In the genomic region with DNA sequence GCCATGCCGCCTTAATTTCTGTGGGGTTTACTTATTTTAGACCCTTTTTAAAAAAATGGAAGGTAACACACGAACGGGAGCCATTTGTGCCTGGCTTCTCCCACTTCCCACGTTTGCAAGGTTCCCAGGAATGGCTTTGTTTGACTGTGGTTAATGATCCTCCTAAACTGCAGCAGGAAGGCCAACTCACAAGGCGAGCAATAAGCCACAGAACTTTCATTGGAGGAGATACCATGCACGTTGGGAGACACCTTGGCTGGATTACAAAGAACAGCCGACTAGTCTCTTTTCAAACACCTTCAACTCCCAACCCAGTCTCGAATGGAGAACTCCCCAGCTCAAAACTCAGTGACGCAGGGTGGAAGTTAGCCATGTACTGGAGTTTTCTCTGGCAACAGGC, we compare ENCODE assay signal across 40 mouse cellular contexts. TPM values are rescaled to one million over a fixed set of nuclear protein-coding genes. Genes with fewer than 3 reads are reported as not detected.
"Had no signal": no experiment of that assay in that cellular context is flagged by ENCODE, and none has a peak within 500 bp of the region (broad histone marks: within the 10 kb centered on the region; RNA-seq: fewer than 3 reads in every experiment).

No protein-coding gene starts in this region.

- DNase-seq: gastrocnemius, postnatal 14 days; gastrocnemius, postnatal 36 days; heart, adult 18-20 months; heart, postnatal 14 days; heart, postnatal 36 days; kidney, adult 11 months; kidney, adult 8-10 months; kidney, postnatal 14 days; kidney, postnatal 36 days; layer of hippocampus, postnatal 36 days; left cerebral cortex, postnatal 4 days had no signal

- H3K27ac ChIP-seq: heart, embryonic 10.5 days; hindbrain, embryonic 13.5 days; hindbrain, embryonic 15.5 days; hindbrain, postnatal 0 days; layer of hippocampus, adult 2 months; limb, embryonic 13.5 days; limb, embryonic 15.5 days; liver, embryonic 14.5 days had no signal

- H3K4me3 ChIP-seq: heart, embryonic 10.5 days; heart, embryonic 12.5 days; hindbrain, embryonic 13.5 days; hindbrain, embryonic 15.5 days; layer of hippocampus, adult 2 months; limb, embryonic 13.5 days; limb, embryonic 15.5 days had no signal

- H3K27me3 ChIP-seq: heart, embryonic 12.5 days; hindbrain, embryonic 13.5 days; hindbrain, embryonic 15.5 days; limb, embryonic 13.5 days; limb, embryonic 15.5 days had no signal

- H3K36me3 ChIP-seq: heart, embryonic 10.5 days; heart, embryonic 12.5 days; hindbrain, embryonic 13.5 days; hindbrain, embryonic 15.5 days; limb, embryonic 13.5 days; limb, embryonic 15.5 days had no signal

- H3K4me1 ChIP-seq: heart, embryonic 10.5 days; heart, embryonic 12.5 days; hindbrain, embryonic 13.5 days; hindbrain, embryonic 15.5 days; limb, embryonic 13.5 days had no signal

RNA-seq across cellular contexts. Expression of a gene that starts 24.6 kb away (rescaled TPM):
- total RNA-seq: gastrocnemius, adult 18-20 months; gastrocnemius, adult 8-10 months; gastrocnemius, postnatal 14 days; gastrocnemius, postnatal 36 days; hematopoietic stem cell, adult 5-6 weeks; hindbrain, postnatal 0 days; layer of hippocampus, adult 2 months; layer of hippocampus, postnatal 14 days; left cerebral cortex, postnatal 10 days; left cerebral cortex, postnatal 4 days had no signal
- polyA plus RNA-seq: hindbrain, embryonic 11.5 days; hindbrain, embryonic 13.5 days; hindbrain, embryonic 15.5 days; hindbrain, postnatal 0 days; kidney, embryonic 14.5 days; limb, embryonic 11.5 days; limb, embryonic 13.5 days; limb, embryonic 15.5 days; liver, embryonic 11.5 days; liver, embryonic 14.5 days; liver, embryonic 16.5 days had no signal

RNA-seq across cellular contexts. Expression of a gene that starts 36.8 kb away (rescaled TPM):
- total RNA-seq: gastrocnemius, adult 18-20 months; gastrocnemius, adult 8-10 months; gastrocnemius, postnatal 14 days; gastrocnemius, postnatal 36 days; heart, adult 18-20 months; heart, adult 8-10 months; heart, postnatal 14 days; heart, postnatal 36 days; hematopoietic stem cell, adult 5-6 weeks; hindbrain, postnatal 0 days; layer of hippocampus, adult 2 months; layer of hippocampus, postnatal 14 days; layer of hippocampus, postnatal 36 days; left cerebral cortex, adult 18-20 months; left cerebral cortex, adult 8-10 months; left cerebral cortex, postnatal 10 days; left cerebral cortex, postnatal 25 days; left cerebral cortex, postnatal 4 days had no signal
- polyA plus RNA-seq: gonadal fat pad, adult 2 months; heart, embryonic 10.5 days; heart, embryonic 12.5 days; heart, embryonic 14.5 days; heart, embryonic 16.5 days; hindbrain, embryonic 11.5 days; hindbrain, embryonic 13.5 days; hindbrain, embryonic 15.5 days; hindbrain, postnatal 0 days; intestine, embryonic 14.5 days; intestine, embryonic 16.5 days; kidney, embryonic 14.5 days; kidney, embryonic 16.5 days; limb, embryonic 11.5 days; limb, embryonic 13.5 days; limb, embryonic 15.5 days; liver, embryonic 11.5 days; liver, embryonic 14.5 days; liver, embryonic 16.5 days had no signal

RNA-seq across cellular contexts. Expression of a gene that starts 38.4 kb away (rescaled TPM):
- total RNA-seq: gastrocnemius, adult 18-20 months; gastrocnemius, adult 8-10 months; gastrocnemius, postnatal 14 days; gastrocnemius, postnatal 36 days; heart, adult 18-20 months; heart, adult 8-10 months; heart, postnatal 14 days; heart, postnatal 36 days; hematopoietic stem cell, adult 5-6 weeks; hindbrain, postnatal 0 days; layer of hippocampus, adult 2 months; layer of hippocampus, postnatal 14 days; layer of hippocampus, postnatal 36 days; left cerebral cortex, adult 18-20 months; left cerebral cortex, adult 8-10 months; left cerebral cortex, postnatal 10 days; left cerebral cortex, postnatal 25 days; left cerebral cortex, postnatal 4 days had no signal
- polyA plus RNA-seq: gonadal fat pad, adult 2 months; heart, embryonic 10.5 days; heart, embryonic 12.5 days; heart, embryonic 14.5 days; heart, embryonic 16.5 days; hindbrain, embryonic 11.5 days; hindbrain, embryonic 13.5 days; hindbrain, embryonic 15.5 days; hindbrain, postnatal 0 days; intestine, embryonic 14.5 days; intestine, embryonic 16.5 days; kidney, embryonic 14.5 days; kidney, embryonic 16.5 days; limb, embryonic 11.5 days; limb, embryonic 13.5 days; limb, embryonic 15.5 days; liver, embryonic 11.5 days; liver, embryonic 14.5 days; liver, embryonic 16.5 days had no signal
